Mouse (Mus musculus) midbrain, embryonic 16.5 days (tissue): ENCODE measurements at regions not wholly inside any gene's neighbourhood (a gene's known extent, or its start where the extent isn't known, plus 50 kb on each side); places are given as distances from the start of the nearest gene placed in this dataset.

Experiments used
- ATAC-seq: fragments of 200-750 bp; cut with Nextera tagmentation; 2 replicates; pipeline ENCODE4 v1.8.0; 2017; ENCODE audit warnings: moderate TSS enrichment
- H3K27ac ChIP-seq: fragments of 300-500 bp; sonication (generic); 2 replicates; pipeline ENCODE4 v1.5.1; 2014; ENCODE audit warnings: mild to moderate bottlenecking, low read length, mixed read lengths
- H3K27me3 ChIP-seq: fragments of 300-500 bp; sonication (generic); 2 replicates; pipeline ENCODE4 v1.6.1; 2014; ENCODE audit warnings: low read depth, low read length, mixed read lengths; ENCODE audit not compliant: control insufficient read depth, insufficient read depth
- H3K36me3 ChIP-seq: fragments of 300-500 bp; sonication (generic); 2 replicates; pipeline ENCODE4 v1.6.1; 2014; ENCODE audit warnings: mild to moderate bottlenecking, low read length, moderate library complexity, mixed read lengths; ENCODE audit not compliant: control insufficient read depth, insufficient read depth
- H3K4me1 ChIP-seq: fragments of 300-500 bp; sonication (generic); 2 replicates; pipeline ENCODE4 v1.6.1; 2014; ENCODE audit warnings: mild to moderate bottlenecking, low read length, mixed read lengths; ENCODE audit not compliant: control insufficient read depth, insufficient read depth
- H3K4me2 ChIP-seq: fragments of 300-500 bp; sonication (generic); 2 replicates; pipeline ENCODE4 v1.6.1; 2014; ENCODE audit warnings: mild to moderate bottlenecking, low read length, mixed read lengths
- H3K4me3 ChIP-seq: fragments of 300-500 bp; sonication (generic); 2 replicates; pipeline ENCODE4 v1.5.1; 2014; ENCODE audit warnings: low read depth, mild to moderate bottlenecking, low read length, moderate library complexity, mixed read lengths
- H3K9ac ChIP-seq: fragments of 300-500 bp; sonication (generic); 2 replicates; pipeline ENCODE4 v1.6.1; 2014; ENCODE audit warnings: low read depth, low read length, mixed read lengths
- H3K9me3 ChIP-seq: fragments of 300-500 bp; sonication (generic); replicated peaks from 2 replicates; pipeline ENCODE4 v1.6.1; 2014; ENCODE audit warnings: mild to moderate bottlenecking, low read length, mixed read lengths; ENCODE audit not compliant: control insufficient read depth, poor library complexity, severe bottlenecking
- WGBS: fragments of 180-500 bp; shearing (Covaris S2); extraction: QIAGEN DNeasy Blood & Tissue Kit; methylation state at CpG from one replicate; pipeline ENCODE4 v1.1.7; 2014; 5-methylcytosine and 5-hydroxymethylcytosine counted together

GRCm38 (mm10) chr3:16941146-16941545, 934.9 kb upstream of the Gm5150 start:
- peak overlapping the region; percentile 79 for H3K27ac ChIP-seq
- peak; percentile 55 for ATAC-seq
- H3K4me3 ChIP-seq, result peak overlapping the region; percentile 5

GRCm38 (mm10) chr3:16939533-16939932, 933.3 kb upstream of the Gm5150 start:
- peak; percentile 46 for ATAC-seq
- H3K4me1 ChIP-seq, result peaks cover 20% of the 10 kb centered on the region
- H3K4me2 ChIP-seq, result peak overlapping the region; percentile 33; the same call in 1 of the 2 replicates
- H3K27me3 ChIP-seq, result no peaks in the 10 kb centered on the region
- H3K4me3 ChIP-seq, result no peak overlapping the region
- WGBS, result 35% methylated on average over 6 of the region's 6 CpGs
- H3K9ac ChIP-seq, result 0 out of 2 replicates have a peak overlapping the region, but pooled peaks have one; percentile 25
- H3K27ac ChIP-seq, result peak overlapping the region; percentile 95
- H3K36me3 ChIP-seq, result no peaks in the 10 kb centered on the region
- H3K9me3 ChIP-seq, result no peaks in the 10 kb centered on the region

More at GRCm38 (mm10) chr3:16941146-16941545, 934.9 kb upstream of the Gm5150 start:
- H3K4me1 ChIP-seq, result peaks cover 20% of the 10 kb centered on the region
- H3K9ac ChIP-seq, result peak overlapping the region; percentile 32
- H3K27me3 ChIP-seq, result no peaks in the 10 kb centered on the region
- peak overlapping the region; percentile 44 for H3K4me2 ChIP-seq
- no peaks in the 10 kb centered on the region for H3K36me3 ChIP-seq
- no peaks in the 10 kb centered on the region for H3K9me3 ChIP-seq
- 2% methylated on average over 4 of the region's 4 CpGs for WGBS

DNA sequence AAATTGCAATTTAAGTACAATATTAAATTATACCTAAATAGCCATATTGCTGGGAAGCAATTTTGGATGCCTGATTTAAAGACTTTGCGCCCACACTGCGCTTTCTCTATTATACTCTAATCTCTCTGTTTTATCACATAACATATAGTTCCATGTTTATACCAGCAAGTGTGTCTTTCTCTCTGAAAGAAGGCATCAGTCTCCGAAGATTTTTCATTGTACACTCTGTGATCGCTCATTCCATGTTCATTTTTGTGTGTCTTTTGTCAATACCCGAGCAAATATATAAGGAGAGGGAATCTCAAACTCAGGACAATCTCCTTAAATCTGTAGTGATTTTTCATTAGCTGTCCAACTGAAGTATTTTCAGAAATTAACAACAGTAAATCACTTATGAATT, 932.9 kb upstream of the Gm5150 start:
- H3K4me2 ChIP-seq, result peak overlapping the region; percentile 31; the same call in 1 of the 2 replicates
- H3K4me1 ChIP-seq, result peaks cover 20% of the 10 kb centered on the region
- peak overlapping the region; percentile 60; the same call in 1 of the 2 replicates for H3K9ac ChIP-seq
- WGBS, result 55% methylated on average over 5 of the region's 5 CpGs
- H3K36me3 ChIP-seq, result no peaks in the 10 kb centered on the region
- peak overlapping the region; percentile 95 for H3K27ac ChIP-seq
- H3K4me3 ChIP-seq, result no peak overlapping the region
- no peaks in the 10 kb centered on the region for H3K9me3 ChIP-seq
- ATAC-seq, result no peak
- no peaks in the 10 kb centered on the region for H3K27me3 ChIP-seq

DNA sequence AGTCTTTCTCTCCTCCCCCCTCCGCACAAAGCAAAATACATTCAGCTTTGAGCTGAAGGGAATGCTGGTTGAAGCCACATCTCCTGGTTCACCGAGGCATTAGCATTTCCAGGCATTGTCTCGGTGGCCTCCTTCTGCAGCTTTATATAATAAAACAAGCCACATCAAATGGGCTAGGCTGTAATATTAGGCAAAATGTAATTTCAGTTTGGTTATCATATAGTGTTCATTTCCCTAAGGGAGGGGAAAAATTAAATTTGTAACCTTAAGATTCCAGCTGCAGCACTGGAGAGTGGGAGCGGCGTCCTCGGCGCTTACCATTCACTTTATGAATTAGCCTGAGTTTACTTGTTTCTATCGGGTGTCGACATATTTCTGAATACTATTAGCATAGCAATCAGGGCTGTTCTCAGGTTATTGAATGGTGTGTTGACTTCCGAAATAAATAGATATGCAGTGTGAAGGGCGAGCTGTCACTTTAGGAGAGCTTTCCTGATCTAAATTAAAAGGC, 932.3 kb upstream of the Gm5150 start:
- Histone ChIP-seq H3K4me2 (peak overlapping the region; percentile 52), H3K4me1 (peaks cover 20% of the 10 kb centered on the region), H3K9me3 (no peaks in the 10 kb centered on the region), H3K36me3 (no peaks in the 10 kb centered on the region), H3K4me3 (peak overlapping the region; percentile 14), H3K9ac (peak overlapping the region; percentile 60), H3K27ac (peak overlapping the region; percentile 95), H3K27me3 (no peaks in the 10 kb centered on the region)
- 11% methylated on average over 11 of the region's 11 CpGs for WGBS
- peak; percentile 62 for ATAC-seq

DNA sequence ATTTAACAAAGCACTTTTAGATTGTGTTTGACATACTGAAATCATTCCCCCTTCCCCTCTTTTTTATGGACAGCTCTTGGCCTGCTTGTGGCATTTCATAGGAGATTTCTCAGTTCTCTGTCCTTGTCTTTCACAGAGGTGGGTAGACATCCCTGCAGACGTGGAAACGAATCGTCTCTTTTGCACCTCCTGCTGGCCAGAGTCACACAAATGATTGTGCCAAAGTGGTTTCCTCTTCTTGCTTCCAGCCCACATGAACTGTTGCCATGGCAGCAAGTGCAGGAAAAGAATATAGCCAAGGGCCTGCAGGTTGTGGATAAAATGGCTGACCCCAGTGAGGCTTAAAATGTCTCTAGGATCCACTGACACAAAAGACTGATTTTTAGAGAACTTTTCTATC, 924.1 kb upstream of the Gm5150 start:
- 21% methylated on average over 3 of the region's 3 CpGs for WGBS
- H3K36me3 ChIP-seq, result no peaks in the 10 kb centered on the region
- no peak overlapping the region for H3K4me2 ChIP-seq
- H3K9me3 ChIP-seq, result no peaks in the 10 kb centered on the region
- no peak overlapping the region for H3K9ac ChIP-seq
- no peaks in the 10 kb centered on the region for H3K27me3 ChIP-seq
- peaks cover 3% of the 10 kb centered on the region; the same call in 1 of the 2 replicates for H3K4me1 ChIP-seq
- ATAC-seq, result peak; percentile 83
- H3K4me3 ChIP-seq, result no peak overlapping the region
- peak overlapping the region; percentile 64 for H3K27ac ChIP-seq

DNA sequence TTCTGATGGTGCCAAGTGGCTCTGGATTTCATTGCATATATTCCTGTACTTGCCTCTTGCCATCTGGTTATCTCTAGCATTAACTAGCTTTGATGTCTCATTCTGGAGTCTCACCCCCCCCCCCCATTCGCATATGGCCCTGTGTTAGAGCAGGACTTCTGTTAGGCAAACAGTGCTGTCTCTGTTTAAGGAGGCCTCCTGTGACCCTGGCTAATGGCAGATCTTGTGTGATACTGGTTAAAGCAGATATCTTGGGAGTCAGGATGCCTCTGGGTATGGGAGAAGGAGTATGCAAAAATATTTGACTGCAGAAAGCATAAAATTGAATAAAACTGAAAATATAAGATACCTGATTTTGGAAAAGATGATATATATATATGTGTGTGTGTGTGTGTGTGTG, 923.6 kb upstream of the Gm5150 start:
- peak; percentile 38; the same call in 1 of the 2 replicates for ATAC-seq
- WGBS, result 75% methylated on average over 1 of the region's 1 CpGs
- no peak overlapping the region; the same call in 1 of the 2 replicates for H3K27ac ChIP-seq

GRCm38 (mm10) chr3:16924018-16924417, 917.8 kb upstream of the Gm5150 start:
- no peaks in the 10 kb centered on the region for H3K9me3 ChIP-seq
- no peak overlapping the region for H3K4me3 ChIP-seq
- H3K27ac ChIP-seq, result peak overlapping the region; percentile 64
- H3K4me1 ChIP-seq, result peaks cover 14% of the 10 kb centered on the region
- peak; percentile 34 for ATAC-seq
- H3K9ac ChIP-seq, result no peak overlapping the region
- H3K27me3 ChIP-seq, result no peaks in the 10 kb centered on the region
- no peaks in the 10 kb centered on the region for H3K36me3 ChIP-seq
- H3K4me2 ChIP-seq, result no peak overlapping the region

More for the DNA sequence above, 923.6 kb upstream of the Gm5150 start:
- no peak overlapping the region for H3K4me3 ChIP-seq
- no peak overlapping the region for H3K4me2 ChIP-seq
- no peak overlapping the region for H3K9ac ChIP-seq
- no peaks in the 10 kb centered on the region for H3K27me3 ChIP-seq
- H3K36me3 ChIP-seq, result no peaks in the 10 kb centered on the region
- H3K4me1 ChIP-seq, result peaks cover 3% of the 10 kb centered on the region; the same call in 1 of the 2 replicates
- H3K9me3 ChIP-seq, result no peaks in the 10 kb centered on the region

DNA sequence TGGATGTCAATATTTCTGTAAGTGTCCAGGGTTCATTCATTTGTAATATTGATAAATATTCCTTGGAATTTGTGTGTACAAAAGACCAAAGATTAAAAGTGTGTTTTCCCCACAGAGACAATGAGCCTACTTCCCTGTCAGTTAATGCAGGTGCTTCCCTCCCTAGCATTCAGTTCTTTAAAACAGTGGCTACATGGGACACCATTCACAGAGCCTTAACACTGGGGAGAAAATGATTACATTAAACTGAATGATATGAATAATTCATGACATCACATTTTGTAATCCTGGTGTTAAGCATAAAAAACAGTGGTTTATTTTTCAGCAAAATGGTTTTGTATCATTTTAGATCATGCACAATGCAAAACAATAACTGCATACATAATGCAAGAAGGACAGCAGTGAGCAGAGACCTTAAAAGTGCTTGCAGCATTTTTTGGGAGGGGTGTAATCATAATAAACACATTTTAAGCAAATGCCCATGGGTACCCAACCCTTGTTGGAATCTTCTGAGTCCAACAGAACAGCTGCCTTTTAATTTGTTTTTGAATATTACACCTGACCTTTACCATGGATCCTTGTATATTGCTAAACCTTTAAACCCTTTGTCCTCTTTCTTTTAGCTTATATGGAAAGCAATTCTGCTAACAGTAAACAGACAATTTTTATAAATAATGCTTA, 917.1 kb upstream of the Gm5150 start:
- H3K4me2 ChIP-seq, result no peak overlapping the region
- H3K4me3 ChIP-seq, result no peak overlapping the region
- H3K9ac ChIP-seq, result no peak overlapping the region
- H3K9me3 ChIP-seq, result no peaks in the 10 kb centered on the region
- H3K4me1 ChIP-seq, result peaks cover 14% of the 10 kb centered on the region
- H3K36me3 ChIP-seq, result no peaks in the 10 kb centered on the region
- H3K27ac ChIP-seq, result peak overlapping the region; percentile 68
- no peaks in the 10 kb centered on the region for H3K27me3 ChIP-seq
- peak; percentile 57 for ATAC-seq

DNA sequence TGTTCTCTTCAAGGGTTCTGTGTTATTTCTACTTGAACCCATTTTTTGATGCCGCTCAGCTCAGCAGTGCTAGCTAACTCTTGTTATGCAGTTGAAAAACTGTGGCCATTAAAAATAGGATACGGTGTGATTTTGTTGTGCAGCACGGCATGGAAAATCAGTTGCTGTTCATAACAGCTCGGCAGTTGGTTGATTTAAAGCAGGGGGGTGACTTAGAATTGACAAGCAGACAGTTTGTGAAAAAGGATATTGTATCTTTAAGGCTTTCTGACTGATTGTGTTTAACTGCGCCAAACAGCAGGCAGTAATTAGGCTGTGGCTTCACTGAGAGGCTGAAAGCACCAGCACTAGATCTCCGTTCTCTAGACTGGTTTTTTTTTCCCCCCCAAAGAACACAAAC, 915.1 kb upstream of the Gm5150 start:
- no peaks in the 10 kb centered on the region for H3K9me3 ChIP-seq
- H3K4me1 ChIP-seq, result peaks cover 14% of the 10 kb centered on the region
- H3K4me2 ChIP-seq, result peak overlapping the region; percentile 45
- 28% methylated on average over 6 of the region's 6 CpGs for WGBS
- H3K4me3 ChIP-seq, result no peak overlapping the region
- peak overlapping the region; percentile 79 for H3K27ac ChIP-seq
- no peaks in the 10 kb centered on the region for H3K36me3 ChIP-seq
- peak; percentile 40; the same call in 1 of the 2 replicates for ATAC-seq
- H3K9ac ChIP-seq, result 0 out of 2 replicates have a peak overlapping the region, but pooled peaks have one; percentile 50
- H3K27me3 ChIP-seq, result no peaks in the 10 kb centered on the region
